Mouse (Mus musculus): ENCODE measurements around the gene Hgd.

The Hgd gene

GRCm38 (mm10) chr16:37579994-37580393 lies at the start of gene Hgd:
TSS of gene Hgd (plus strand) at chr16:37580153.
- no peak for DNase-seq (ENCODE audit: low spot score)

- DNase-seq (ENCODE audit: low spot score), result no peak
Observed at GRCm38 (mm10) chr16:37530170-37530569, 49.8 kb upstream of the Hgd start.

- no peak for DNase-seq (ENCODE audit: low spot score)
Observed at GRCm38 (mm10) chr16:37532046-37532445, 47.9 kb upstream of the Hgd start.

- no peak for DNase-seq (ENCODE audit: low spot score)
Observed at GRCm38 (mm10) chr16:37533369-37534068, 46.4 kb upstream of the Hgd start.

- no peak for DNase-seq (ENCODE audit: low spot score)
Observed at GRCm38 (mm10) chr16:37539240-37539610, 40.7 kb upstream of the Hgd start.

GRCm38 (mm10) chr16:37539611-37540580 lies 40.1 kb upstream of the Hgd start, which contains the start of the genes Gtf2e1 and Rabl3:
TSS of gene Gtf2e1 (minus strand) at chr16:37539789.
TSS of gene Rabl3 (plus strand) at chr16:37539885.
- DNase-seq (ENCODE audit: low spot score), result peak; percentile 94

GRCm38 (mm10) chr16:37540776-37541175 lies 39.2 kb upstream of the Hgd start:
- no peak for DNase-seq (ENCODE audit: low spot score)

GRCm38 (mm10) chr16:37546312-37546711 lies 33.6 kb upstream of the Hgd start:
- no peak for DNase-seq (ENCODE audit: low spot score)

GRCm38 (mm10) chr16:37550266-37550665 lies 29.7 kb upstream of the Hgd start:
- no peak for DNase-seq (ENCODE audit: low spot score)

GRCm38 (mm10) chr16:37550981-37551380 lies 29.0 kb upstream of the Hgd start:
- DNase-seq (ENCODE audit: low spot score), result no peak

GRCm38 (mm10) chr16:37552824-37553223 lies 27.1 kb upstream of the Hgd start:
- no peak for DNase-seq (ENCODE audit: low spot score)

- no peak for DNase-seq (ENCODE audit: low spot score)
Observed at GRCm38 (mm10) chr16:37562414-37562813, 17.5 kb upstream of the Hgd start.

- no peak for DNase-seq (ENCODE audit: low spot score)
Observed at GRCm38 (mm10) chr16:37562961-37563360, 17.0 kb upstream of the Hgd start.

- DNase-seq (ENCODE audit: low spot score), result no peak
Observed at GRCm38 (mm10) chr16:37565117-37565516, 14.8 kb upstream of the Hgd start.

GRCm38 (mm10) chr16:37566107-37566506 lies 13.8 kb upstream of the Hgd start:
- no peak for DNase-seq (ENCODE audit: low spot score)

- no peak for DNase-seq (ENCODE audit: low spot score)
Observed at GRCm38 (mm10) chr16:37567113-37568050, 12.6 kb upstream of the Hgd start.

- DNase-seq (ENCODE audit: low spot score), result no peak
Observed at GRCm38 (mm10) chr16:37571554-37571953, 8.4 kb upstream of the Hgd start.

- DNase-seq (ENCODE audit: low spot score), result no peak
Observed at GRCm38 (mm10) chr16:37572117-37572754, 7.7 kb upstream of the Hgd start.

- DNase-seq (ENCODE audit: low spot score), result no peak
Observed at GRCm38 (mm10) chr16:37573061-37573460, 6.9 kb upstream of the Hgd start.

GRCm38 (mm10) chr16:37575325-37575724 lies 4.6 kb upstream of the Hgd start:
- no peak for DNase-seq (ENCODE audit: low spot score)

- no peak for DNase-seq (ENCODE audit: low spot score)
Observed at GRCm38 (mm10) chr16:37579591-37579990, 362 bp upstream of the Hgd start.

All from ovary, postnatal 36 days (tissue).